Mouse (Mus musculus): ENCODE measurements around the gene Adgrg5. TPM values are rescaled to one million over a fixed set of nuclear protein-coding genes. Genes with fewer than 3 reads are reported as not detected.

The Adgrg5 gene
- polyA plus RNA-seq (2015; fragmentation: Nextera tagmentation; extraction: Ambion mirVana), result 0.27 TPM in 1 of 2 replicates, not detected in the other

GRCm38 (mm10) chr8:94923405-94923804, at the start of gene Adgrg5:
Adgrg5 (plus strand) TSS chr8:94923694.
- no peak for ATAC-seq (replicated peaks)
- Histone ChIP-seq H3K9me3 (no peaks in the 10 kb centered on the region), H3K9ac (replicated peaks) (no peak within 1 kb of the TSS), H3K4me3 (no peak within 1 kb of the TSS), H3K4me1 (no peaks in the 10 kb centered on the region), H3K4me2 (replicated peaks) (no peak within 1 kb of the TSS), H3K36me3 (no peaks in the 10 kb centered on the region), H3K27me3 (no peaks in the 10 kb centered on the region), H3K27ac (replicated peaks) (no peak within 1 kb of the TSS)
- WGBS, result 38% methylated on average over 5 of the region's 8 CpGs

GRCm38 (mm10) chr8:94874358-94874757, 49.1 kb upstream of the Adgrg5 start:
- no peak overlapping the region for H3K9ac ChIP-seq (replicated peaks)

GRCm38 (mm10) chr8:94875096-94875870, 48.2 kb upstream of the Adgrg5 start:
- peaks cover 9% of the 10 kb centered on the region; the same call in 1 of the 2 replicates for H3K27me3 ChIP-seq
- WGBS, result 12% methylated on average over 17 of the region's 17 CpGs
- peak overlapping the region; percentile 58 for H3K9ac ChIP-seq (replicated peaks)
- H3K4me3 ChIP-seq, result peak overlapping the region; percentile 62
- no peaks in the 10 kb centered on the region for H3K36me3 ChIP-seq
- H3K4me1 ChIP-seq, result peaks cover 53% of the 10 kb centered on the region
- peak overlapping the region; percentile 96 for H3K4me2 ChIP-seq (replicated peaks)
- peak overlapping the region; percentile 47; the same call in 1 of the 2 replicates for H3K27ac ChIP-seq (replicated peaks)
- ATAC-seq (replicated peaks), result no peak
- no peaks in the 10 kb centered on the region for H3K9me3 ChIP-seq

More at GRCm38 (mm10) chr8:94874358-94874757, 49.1 kb upstream of the Adgrg5 start:
- no peak for ATAC-seq (replicated peaks)
- Histone ChIP-seq H3K27me3 (peaks cover 9% of the 10 kb centered on the region; the same call in 1 of the 2 replicates), H3K27ac (replicated peaks) (peak overlapping the region; percentile 12; the same call in 1 of the 2 replicates), H3K36me3 (no peaks in the 10 kb centered on the region), H3K4me2 (replicated peaks) (peak overlapping the region; percentile 96; the same call in 1 of the 2 replicates), H3K4me3 (peak overlapping the region; percentile 62), H3K9me3 (no peaks in the 10 kb centered on the region), H3K4me1 (peaks cover 62% of the 10 kb centered on the region)
- WGBS, result 11% methylated on average over 6 of the region's 6 CpGs

- Histone ChIP-seq H3K4me3 (peak overlapping the region; percentile 62), H3K9me3 (no peaks in the 10 kb centered on the region), H3K27ac (replicated peaks) (peak overlapping the region; percentile 47), H3K4me2 (replicated peaks) (peak overlapping the region; percentile 96), H3K4me1 (peaks cover 48% of the 10 kb centered on the region), H3K36me3 (no peaks in the 10 kb centered on the region), H3K9ac (replicated peaks) (peak overlapping the region; percentile 58), H3K27me3 (peaks cover 9% of the 10 kb centered on the region; the same call in 1 of the 2 replicates)
- no peak for ATAC-seq (replicated peaks)
- 0% methylated on average over 11 of the region's 20 CpGs for WGBS
Measured at GRCm38 (mm10) chr8:94875871-94876150, 47.7 kb upstream of the Adgrg5 start.

- Histone ChIP-seq H3K4me3 (peak within 1 kb of the TSS; percentile 62), H3K36me3 (no peaks in the 10 kb centered on the region), H3K4me1 (peaks cover 44% of the 10 kb centered on the region), H3K4me2 (replicated peaks) (peak within 1 kb of the TSS; percentile 96), H3K27ac (replicated peaks) (peak within 1 kb of the TSS; percentile 47), H3K9ac (replicated peaks) (peak within 1 kb of the TSS; percentile 58), H3K27me3 (peaks cover 9% of the 10 kb centered on the region; the same call in 1 of the 2 replicates), H3K9me3 (no peaks in the 10 kb centered on the region)
- WGBS, result under 1% methylated on average over 29 of the region's 37 CpGs
- peak; percentile 70 for ATAC-seq (replicated peaks)
Measured at GRCm38 (mm10) chr8:94876197-94876730, 47.2 kb upstream of the Adgrg5 start, which contains the start of gene Dok4. Dok4 (minus strand) TSS chr8:94876330.

- peaks cover 39% of the 10 kb centered on the region for H3K4me1 ChIP-seq
- ATAC-seq (replicated peaks), result no peak
- WGBS, result 63% methylated on average over 3 of the region's 3 CpGs
- no peak overlapping the region for H3K4me2 ChIP-seq (replicated peaks)
- no peaks in the 10 kb centered on the region for H3K36me3 ChIP-seq
- no peak overlapping the region for H3K4me3 ChIP-seq
- no peaks in the 10 kb centered on the region for H3K9me3 ChIP-seq
- no peak overlapping the region for H3K9ac ChIP-seq (replicated peaks)
- peaks cover 9% of the 10 kb centered on the region; the same call in 1 of the 2 replicates for H3K27me3 ChIP-seq
- H3K27ac ChIP-seq (replicated peaks), result no peak overlapping the region
Measured at GRCm38 (mm10) chr8:94876820-94877219, 46.7 kb upstream of the Adgrg5 start.

- Histone ChIP-seq H3K4me2 (replicated peaks) (no peak overlapping the region), H3K27me3 (no peaks in the 10 kb centered on the region)
- WGBS, result 78% methylated on average over 4 of the region's 4 CpGs
Measured at GRCm38 (mm10) chr8:94880742-94881141, 42.8 kb upstream of the Adgrg5 start.

GRCm38 (mm10) chr8:94888383-94889036, 35.0 kb upstream of the Adgrg5 start:
- Histone ChIP-seq H3K36me3 (no peaks in the 10 kb centered on the region), H3K9ac (replicated peaks) (no peak overlapping the region), H3K9me3 (no peaks in the 10 kb centered on the region), H3K27ac (replicated peaks) (no peak overlapping the region), H3K27me3 (no peaks in the 10 kb centered on the region), H3K4me1 (no peaks in the 10 kb centered on the region), H3K4me3 (no peak overlapping the region), H3K4me2 (replicated peaks) (no peak overlapping the region)
- WGBS, result 42% methylated on average over 14 of the region's 14 CpGs
- no peak for ATAC-seq (replicated peaks)

More at GRCm38 (mm10) chr8:94880742-94881141, 42.8 kb upstream of the Adgrg5 start:
- no peak for ATAC-seq (replicated peaks)
- no peak overlapping the region for H3K27ac ChIP-seq (replicated peaks)
- H3K4me3 ChIP-seq, result no peak overlapping the region
- H3K4me1 ChIP-seq, result peaks cover 8% of the 10 kb centered on the region
- H3K36me3 ChIP-seq, result no peaks in the 10 kb centered on the region
- no peak overlapping the region for H3K9ac ChIP-seq (replicated peaks)
- H3K9me3 ChIP-seq, result no peaks in the 10 kb centered on the region

- Histone ChIP-seq H3K36me3 (no peaks in the 10 kb centered on the region), H3K9me3 (no peaks in the 10 kb centered on the region), H3K9ac (replicated peaks) (no peak overlapping the region), H3K4me3 (no peak overlapping the region), H3K4me1 (no peaks in the 10 kb centered on the region), H3K27ac (replicated peaks) (no peak overlapping the region), H3K4me2 (replicated peaks) (no peak overlapping the region), H3K27me3 (no peaks in the 10 kb centered on the region)
- WGBS, result 52% methylated on average over 2 of the region's 2 CpGs
- ATAC-seq (replicated peaks), result no peak
Measured at GRCm38 (mm10) chr8:94892917-94893316, 30.6 kb upstream of the Adgrg5 start.

- Histone ChIP-seq H3K4me2 (replicated peaks) (no peak overlapping the region), H3K4me1 (no peaks in the 10 kb centered on the region), H3K27ac (replicated peaks) (no peak overlapping the region), H3K4me3 (no peak overlapping the region), H3K36me3 (no peaks in the 10 kb centered on the region), H3K9me3 (no peaks in the 10 kb centered on the region), H3K27me3 (no peaks in the 10 kb centered on the region), H3K9ac (replicated peaks) (no peak overlapping the region)
- WGBS, result 13% methylated on average over 11 of the region's 11 CpGs
- no peak for ATAC-seq (replicated peaks)
Measured at GRCm38 (mm10) chr8:94899262-94899661, 24.2 kb upstream of the Adgrg5 start.

- no peak for ATAC-seq (replicated peaks)
- Histone ChIP-seq H3K9me3 (no peaks in the 10 kb centered on the region), H3K27me3 (no peaks in the 10 kb centered on the region), H3K36me3 (no peaks in the 10 kb centered on the region), H3K4me1 (peaks cover 11% of the 10 kb centered on the region), H3K4me2 (replicated peaks) (no peak overlapping the region), H3K4me3 (no peak overlapping the region), H3K9ac (replicated peaks) (no peak overlapping the region), H3K27ac (replicated peaks) (no peak overlapping the region)
- WGBS, result 35% methylated on average over 6 of the region's 6 CpGs
Measured at GRCm38 (mm10) chr8:94900617-94901016, 22.9 kb upstream of the Adgrg5 start.

GRCm38 (mm10) chr8:94901031-94901430, 22.5 kb upstream of the Adgrg5 start:
- Histone ChIP-seq H3K4me3 (no peak overlapping the region), H3K36me3 (no peaks in the 10 kb centered on the region), H3K27ac (replicated peaks) (no peak overlapping the region), H3K9me3 (no peaks in the 10 kb centered on the region), H3K9ac (replicated peaks) (no peak overlapping the region), H3K4me1 (peaks cover 11% of the 10 kb centered on the region), H3K4me2 (replicated peaks) (no peak overlapping the region), H3K27me3 (no peaks in the 10 kb centered on the region)
- 36% methylated on average over 5 of the region's 5 CpGs for WGBS
- no peak for ATAC-seq (replicated peaks)
